Mouse (Mus musculus) embryo, embryonic 9.5 days (tissue): ENCODE results near the gene Vps26a.

Experiments used
- DNase-seq: peaks from one replicate; pipeline ENCODE4 v3.0.0-alpha.2; 2017; ENCODE audit errors: extremely low spot score

Vps26a gene

DNA sequence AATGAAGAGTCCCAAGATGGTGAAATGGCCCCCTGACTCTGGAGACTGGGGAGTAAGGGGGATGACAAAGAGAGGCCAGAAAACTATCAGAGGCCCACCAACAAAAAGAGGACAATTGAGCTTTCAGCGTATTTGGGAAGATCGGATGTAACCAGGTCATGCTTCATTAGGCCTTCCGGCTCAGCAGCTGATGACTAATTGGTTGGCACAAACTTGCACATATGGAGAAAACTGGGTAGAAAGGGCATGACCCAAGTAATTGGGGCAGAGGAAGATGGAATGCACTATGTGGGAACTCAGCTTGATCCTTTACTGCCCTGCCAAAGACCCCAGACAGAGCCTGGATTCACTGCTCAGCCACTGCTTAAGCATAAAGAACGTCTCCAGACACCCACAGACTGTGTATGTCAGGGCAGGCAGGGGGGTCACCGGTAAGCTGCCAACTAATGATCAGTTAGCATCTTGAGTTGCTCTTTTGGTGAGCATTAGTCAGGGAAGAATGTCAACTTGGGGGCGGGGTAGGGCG, 67.7 kb downstream of the Vps26a start:
- DNase-seq = no peak

DNA sequence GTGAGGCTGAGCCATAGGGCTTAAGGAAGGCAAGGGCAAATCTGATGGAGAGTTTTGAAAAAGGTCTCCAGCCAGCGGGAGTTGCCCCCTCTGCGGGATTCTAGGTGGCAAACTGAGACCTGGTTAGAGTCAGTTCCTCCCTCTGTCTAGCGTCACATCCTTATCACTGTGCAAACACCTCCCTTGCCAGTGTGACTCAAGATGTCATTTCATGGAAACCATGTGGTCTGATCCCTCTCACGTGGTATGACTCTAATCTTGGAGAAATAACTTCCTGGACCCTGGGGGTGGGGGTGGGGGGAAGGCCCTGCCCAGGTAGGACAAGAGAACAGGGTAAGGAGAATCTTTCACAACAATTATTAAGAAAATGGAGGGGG, 73.0 kb downstream of the Vps26a start:
- no peak for DNase-seq

DNA sequence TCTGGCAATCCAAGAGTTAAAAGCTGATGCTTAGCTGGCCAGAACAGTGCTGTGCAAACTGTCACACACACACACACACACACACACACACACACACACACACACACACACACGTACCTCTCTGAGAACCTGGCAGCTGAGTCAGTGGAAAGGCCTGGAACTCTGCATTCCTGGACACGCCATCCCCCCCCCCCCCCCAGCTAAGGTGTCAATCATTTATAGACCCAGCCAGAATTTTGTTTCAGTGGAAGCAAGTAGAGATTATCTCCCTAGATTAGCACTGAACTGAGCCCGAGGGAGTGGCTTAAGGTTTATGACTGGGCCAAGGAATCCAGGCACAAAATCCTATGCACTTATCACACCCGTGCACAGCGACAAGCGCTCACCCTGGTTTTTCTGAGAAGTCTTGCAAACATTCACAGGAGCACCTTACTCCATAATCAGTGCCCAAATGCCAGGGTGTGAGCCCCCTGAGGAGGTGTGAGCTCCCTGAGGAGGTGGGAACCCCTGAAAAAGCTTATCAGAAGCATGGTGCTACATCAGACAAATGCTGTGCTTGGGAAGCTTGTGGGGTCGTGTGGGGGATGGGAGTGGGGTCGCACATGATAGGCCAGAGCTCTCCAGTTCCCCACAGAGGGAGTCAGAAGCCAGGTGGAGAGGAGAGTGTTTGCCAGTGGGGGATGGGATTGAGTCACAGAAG, 73.5 kb downstream of the Vps26a start:
- DNase-seq = no peak

DNA sequence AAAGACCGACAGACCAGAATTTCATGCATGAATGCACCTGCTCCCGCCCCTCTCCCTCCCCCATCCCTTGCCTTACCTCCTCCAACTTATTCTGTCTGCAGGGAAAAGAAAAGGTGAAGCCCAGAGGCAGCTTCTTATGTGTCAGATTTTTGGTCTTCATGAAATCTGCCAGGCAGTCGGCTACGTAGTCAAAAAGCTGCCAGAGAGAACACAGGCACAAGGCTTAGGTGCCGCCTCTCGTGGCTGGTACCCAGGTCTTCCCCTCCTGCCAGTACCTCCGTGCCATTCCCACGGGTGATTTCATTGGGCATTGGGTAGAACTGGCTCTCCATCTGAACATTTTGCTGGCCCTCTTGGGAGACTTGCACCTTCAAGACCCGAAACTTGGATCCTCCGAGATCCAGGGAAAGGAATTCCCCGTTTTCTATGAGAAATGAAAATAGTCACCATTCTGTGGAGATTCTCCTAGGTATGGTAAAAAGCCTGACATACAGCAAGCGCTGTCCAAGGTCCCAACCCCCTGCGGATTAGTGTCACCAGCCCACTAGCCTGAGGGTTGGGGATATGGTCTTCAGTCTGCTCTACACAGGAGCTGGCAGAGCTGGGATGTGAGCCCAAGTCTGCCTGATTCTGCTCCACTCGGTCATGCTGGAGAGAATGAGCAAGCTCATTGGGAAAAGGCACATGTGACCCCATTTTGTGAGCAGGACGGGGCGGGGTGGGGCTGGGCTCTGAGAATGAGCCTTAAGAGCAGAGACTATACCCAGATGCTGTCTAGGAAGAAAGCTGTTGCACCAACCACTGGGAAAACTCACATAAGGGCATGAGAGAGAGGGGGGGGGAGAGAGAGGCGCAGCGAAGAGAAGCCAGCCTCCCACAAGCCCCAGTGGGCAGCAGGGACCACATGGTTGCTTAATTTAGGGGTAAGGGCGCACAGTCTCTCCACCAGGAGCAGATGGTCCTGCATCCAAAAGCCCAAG, 74.9 kb downstream of the Vps26a start:
- no peak for DNase-seq

DNA sequence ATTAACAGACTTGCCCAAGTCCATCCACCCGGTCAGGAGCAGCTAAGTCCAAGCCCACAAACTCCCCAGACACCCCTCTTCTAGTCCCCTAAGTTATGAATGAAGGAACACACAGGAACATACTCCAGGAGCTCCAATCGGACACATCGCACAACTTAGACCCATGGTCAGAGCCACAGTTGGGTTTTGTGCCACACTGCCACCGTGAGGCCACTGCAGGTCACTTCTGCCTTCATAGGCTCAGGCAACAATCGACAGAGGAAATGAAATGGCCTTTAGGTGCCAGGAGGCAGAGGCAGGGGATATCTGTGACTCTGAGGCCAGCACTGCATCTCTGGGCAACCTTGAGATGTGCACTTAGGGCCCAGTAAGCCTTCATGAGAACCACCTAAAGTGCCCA, 75.7 kb downstream of the Vps26a start:
- DNase-seq = peak; percentile 53
